Mouse (Mus musculus) small intestine, adult 2 months (tissue): ENCODE data around the gene Akap2.

Experiments used
- CTCF ChIP-seq: fragments of 200-500 bp; IDR thresholded peaks from 2 replicates; pipeline ENCODE4 v1.5.1; 2012; ENCODE audit warnings: low read depth, mild to moderate bottlenecking, control low read depth, inconsistent platforms, low read length, moderate library complexity, mixed read lengths; ENCODE audit not compliant: insufficient replicate concordance, insufficient read length; ENCODE audit errors: extremely low read depth
- POLR2A ChIP-seq: fragments of 200-500 bp; IDR thresholded peaks from 2 replicates; pipeline ENCODE4 v1.6.1; 2012; ENCODE audit warnings: low read depth, mild to moderate bottlenecking, control low read depth, inconsistent platforms, low read length, moderate library complexity

- TF ChIP-seq POLR2A (no peak), CTCF (no peak)
These were observed 96.1 kb downstream of the Akap2 start for GRCm38 (mm10) chr4:57813576-57813945.
